Mouse (Mus musculus) retina, embryonic 14.5 days (tissue): ENCODE measurements around the gene Atp6v1b1.
A peak's percentile ranks its signal among the peaks of the same experiment; 100 is the strongest.

Source experiments
- DNase-seq: peaks from one replicate; pipeline ENCODE4 v3.0.0-alpha.2; 2015; ENCODE audit warnings: low spot score

Gene Atp6v1b1

DNA sequence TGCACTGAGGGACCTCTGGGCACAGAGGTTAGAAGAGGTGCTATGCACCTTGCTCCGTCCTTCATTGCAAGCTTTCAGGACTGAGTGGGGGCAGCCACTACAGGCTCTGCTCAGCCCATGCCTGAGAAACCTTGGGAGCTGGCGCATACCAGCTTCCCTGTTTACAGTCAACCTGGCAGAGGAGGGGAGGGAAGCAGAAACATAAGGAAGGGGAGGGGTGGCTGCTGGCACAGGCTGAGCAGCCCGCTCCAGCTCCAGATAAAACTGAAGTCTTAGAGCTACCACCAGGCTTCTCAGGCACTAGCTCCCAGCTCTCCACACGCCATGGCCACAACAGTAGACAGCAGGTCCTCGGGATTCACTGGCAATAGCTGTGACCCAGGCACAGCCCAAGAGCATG lies at the start of gene Atp6v1b1:
TSS of gene Atp6v1b1 (plus strand) at position 230 of the 400 bp plus-strand sequence.
- DNase-seq, result no peak

DNA sequence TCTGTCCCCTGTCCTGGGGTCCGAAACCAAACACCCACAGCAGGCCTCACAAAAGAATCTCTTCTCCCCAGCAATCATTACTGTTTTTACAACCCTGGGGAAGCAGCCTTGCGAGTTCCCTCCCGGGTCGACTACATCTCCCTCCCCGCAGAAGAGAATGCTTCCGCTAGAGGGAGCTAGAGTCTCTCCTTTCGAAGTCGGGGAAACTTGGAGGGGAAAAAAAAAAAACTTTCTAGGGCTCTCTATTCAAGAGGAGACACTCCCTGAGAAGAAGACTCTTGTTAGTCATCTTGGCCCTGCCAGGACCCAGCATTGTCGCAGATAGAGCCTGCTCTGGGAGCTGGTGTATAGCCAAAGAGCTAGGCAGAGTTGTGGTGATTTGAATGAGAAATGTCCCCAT lies 49.0 kb upstream of the Atp6v1b1 start:
- peak; percentile 93 for DNase-seq

DNA sequence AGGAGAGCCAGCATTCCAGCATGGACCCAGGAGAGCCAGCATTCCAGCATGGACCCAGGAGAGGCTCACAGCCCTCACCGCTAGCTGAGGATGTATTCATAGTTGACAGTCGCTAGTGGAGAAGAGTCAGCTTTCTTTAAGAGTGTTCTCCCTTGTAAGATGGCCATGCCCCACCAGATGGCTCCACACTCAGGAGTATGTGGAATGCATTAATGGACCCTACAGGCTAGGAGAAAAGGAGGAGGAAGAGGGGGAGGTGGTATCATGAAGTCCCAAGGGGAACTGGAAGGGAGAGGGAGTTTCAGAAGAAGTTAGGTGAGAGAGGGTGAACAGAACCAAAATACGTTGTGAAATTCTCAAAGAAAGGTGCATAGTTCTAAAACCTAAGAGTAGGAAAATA lies 47.1 kb upstream of the Atp6v1b1 start:
- peak; percentile 63 for DNase-seq

DNA sequence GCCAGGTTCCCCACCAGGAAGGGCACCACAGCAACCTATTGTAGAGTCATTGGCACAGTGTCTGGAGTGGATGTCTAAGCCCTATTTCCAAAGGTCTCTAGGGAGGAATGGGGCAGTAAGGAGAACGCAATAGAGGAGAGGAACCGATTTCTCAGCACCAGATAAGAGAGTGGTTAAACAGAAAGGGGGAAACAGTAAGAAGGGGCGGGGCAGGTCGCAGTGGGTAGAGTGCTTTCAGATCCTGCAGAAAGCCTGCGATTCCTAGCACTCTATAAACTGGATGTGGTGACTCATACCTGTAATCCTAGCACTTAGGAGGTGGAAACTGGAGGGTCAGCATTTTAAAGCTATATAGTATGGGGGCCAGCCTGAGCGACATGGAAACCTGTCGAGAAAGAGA lies 46.1 kb upstream of the Atp6v1b1 start:
- no peak for DNase-seq

DNA sequence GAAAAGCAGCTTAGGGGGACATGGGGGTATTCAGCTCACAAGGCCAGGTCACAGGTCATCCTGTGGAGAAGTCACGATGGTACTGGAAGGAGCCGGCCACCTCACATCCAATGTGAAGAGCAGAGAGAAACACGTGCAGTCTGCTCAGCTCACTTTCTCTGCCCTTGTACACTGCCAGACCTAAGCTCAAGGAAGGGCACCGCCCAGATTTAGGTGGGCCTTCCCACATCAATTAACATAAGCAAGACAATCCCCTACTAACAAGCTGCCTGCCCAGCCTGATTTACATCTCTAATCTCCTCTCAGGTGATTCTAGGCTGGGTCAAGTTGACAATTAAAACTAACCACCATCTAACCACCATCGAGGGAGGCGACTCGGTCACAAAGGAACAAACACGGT lies 44.9 kb upstream of the Atp6v1b1 start:
- DNase-seq, result peak; percentile 23

DNA sequence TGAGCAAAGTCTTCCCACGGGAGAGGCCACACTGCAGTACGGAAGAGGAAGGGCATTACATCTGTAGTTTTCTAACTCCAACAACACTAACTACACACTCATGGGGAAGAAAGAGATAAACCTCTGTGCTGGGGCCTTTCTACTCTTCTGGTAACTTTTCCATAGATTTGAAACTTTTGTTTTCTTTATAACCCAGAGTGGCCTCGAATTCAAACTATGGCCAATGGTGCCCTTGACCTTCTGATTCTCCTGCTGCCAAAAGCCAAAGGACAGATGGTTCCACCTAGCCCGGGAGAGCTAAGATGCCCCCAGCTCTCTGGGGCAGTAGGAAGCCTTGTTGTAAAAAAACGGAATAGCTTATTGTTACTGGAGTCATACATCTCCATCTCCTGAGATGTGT lies 42.8 kb upstream of the Atp6v1b1 start:
- no peak for DNase-seq

DNA sequence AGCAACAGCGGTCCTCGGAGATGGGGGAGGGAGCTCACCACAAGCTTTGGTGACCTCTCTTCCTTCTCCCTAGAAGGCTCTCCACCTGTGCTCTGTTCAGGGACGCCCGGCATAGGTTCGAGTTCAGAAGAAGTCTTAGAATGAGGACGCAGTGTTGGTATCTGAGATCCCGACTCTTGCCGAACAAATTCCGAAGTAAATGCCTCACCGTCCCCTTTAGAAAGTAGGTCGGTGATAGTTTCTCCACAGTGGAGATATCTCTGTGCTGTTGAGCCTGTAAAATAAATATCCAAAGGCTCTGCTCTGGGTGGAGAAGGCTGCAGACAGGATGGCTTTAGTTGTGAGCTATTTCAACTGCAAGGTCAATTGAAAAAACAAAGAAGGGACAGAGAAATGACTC lies 41.8 kb upstream of the Atp6v1b1 start:
- no peak for DNase-seq

DNA sequence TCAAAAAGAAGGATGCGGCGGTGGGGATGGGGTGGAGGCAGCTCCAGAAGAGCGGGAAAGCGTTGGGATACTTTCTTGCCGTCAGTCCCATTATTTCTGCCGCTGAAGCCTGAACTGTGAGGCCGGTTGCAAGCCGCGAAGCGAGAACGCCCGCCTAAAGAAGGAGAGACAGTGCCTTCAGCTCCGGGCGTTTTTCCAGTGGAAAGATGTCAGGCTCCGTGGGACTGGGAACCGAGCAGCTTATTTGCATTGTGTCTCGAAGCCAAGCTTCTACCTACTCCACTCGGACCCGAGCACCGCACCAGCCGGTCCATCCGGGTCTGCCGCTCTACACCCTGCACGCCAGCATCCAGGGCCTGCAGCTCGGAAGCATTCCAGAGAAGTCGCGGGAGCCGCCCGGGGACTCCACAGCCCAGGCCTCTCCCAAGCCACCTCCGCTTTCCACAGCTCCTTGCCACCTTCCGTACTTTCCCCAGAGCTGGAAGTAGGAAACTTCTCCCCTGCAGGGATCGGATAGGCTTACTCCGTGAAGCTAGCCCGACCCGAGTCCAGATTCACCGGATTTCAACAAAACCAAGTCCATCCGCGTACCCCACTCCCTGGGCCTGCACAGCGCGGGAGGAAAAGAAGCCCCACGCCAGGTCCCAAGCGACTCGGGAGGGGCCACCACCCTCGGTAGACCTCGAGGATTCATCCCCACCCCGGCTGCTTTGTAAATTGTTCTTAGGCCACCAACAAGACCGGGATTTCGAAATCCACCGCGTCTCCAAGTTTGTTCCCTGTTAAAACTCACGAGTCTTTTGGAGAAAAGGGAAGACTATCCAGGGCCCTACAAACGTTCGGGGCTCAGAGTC lies 40.4 kb upstream of the Atp6v1b1 start:
- DNase-seq, result no peak

DNA sequence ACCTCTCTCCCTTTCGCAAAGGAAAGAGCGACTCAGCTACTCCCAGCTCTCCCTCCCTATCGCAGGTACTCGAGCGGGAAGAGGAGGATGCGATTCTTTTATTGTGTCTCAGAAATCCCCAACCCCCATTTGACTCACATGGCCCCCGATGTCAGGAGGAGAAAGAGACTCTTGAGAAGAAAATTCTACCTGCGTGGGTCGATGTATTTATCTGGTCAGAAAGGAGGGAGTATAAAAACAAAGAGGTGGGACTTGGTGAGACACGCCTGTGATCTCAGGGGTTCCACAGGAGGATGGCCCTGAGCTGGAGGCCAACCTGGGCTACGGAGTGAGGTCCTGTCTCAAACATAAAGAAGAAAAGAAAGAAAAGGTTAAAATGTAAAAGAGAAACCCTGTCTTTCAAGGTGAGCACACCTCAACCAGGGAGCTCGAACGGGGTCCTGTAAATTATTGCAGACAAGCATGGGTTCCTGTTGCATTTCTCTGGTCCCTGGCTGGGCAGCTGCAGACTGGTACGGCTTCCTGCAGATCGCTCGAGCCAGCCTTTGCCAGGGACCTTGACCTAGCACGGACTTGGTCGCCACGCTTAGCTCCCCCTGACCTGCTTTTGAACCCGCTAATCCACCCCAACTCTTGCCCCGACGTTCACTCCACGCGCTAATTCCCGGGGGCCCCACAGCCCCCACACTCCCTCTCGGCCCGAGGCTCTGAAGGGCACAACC lies 39.6 kb upstream of the Atp6v1b1 start:
- no peak for DNase-seq

DNA sequence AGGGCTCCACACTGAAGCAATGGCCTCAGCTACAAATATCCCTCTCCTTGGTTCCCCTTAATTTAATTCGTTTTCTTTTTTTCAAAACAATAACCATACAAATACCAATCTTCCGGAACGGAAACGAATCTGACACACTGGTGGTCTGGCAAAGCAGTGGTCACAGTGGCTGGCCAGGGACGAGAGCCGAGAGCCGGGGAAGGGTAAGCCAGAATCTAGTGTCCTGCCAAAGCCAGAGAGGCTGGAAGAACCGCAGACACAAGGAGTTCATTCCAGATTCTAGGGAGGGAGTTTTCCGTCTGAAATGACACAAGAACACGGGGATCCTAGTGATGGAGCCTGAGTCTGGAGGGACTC lies 39.1 kb upstream of the Atp6v1b1 start:
- DNase-seq, result no peak

DNA sequence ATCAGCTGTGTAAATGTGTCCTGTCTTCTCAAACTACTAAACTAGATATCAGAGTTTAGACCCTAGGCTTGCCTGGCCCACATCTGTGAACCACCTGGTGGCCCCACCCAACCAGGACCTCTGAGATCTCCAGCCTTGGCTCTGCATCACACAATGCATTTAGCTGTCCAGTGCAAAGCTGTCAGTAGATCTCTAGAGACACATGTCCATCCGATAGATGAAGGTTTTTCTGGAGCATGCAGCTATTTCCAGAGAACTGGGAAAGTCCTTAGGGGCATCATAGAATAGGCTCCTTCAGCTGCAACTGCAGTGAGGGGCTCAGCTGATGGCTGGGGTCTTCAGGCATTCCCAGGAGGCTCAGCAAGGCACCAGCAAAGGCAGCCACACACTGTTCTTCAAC lies 38.5 kb upstream of the Atp6v1b1 start:
- DNase-seq, result no peak

DNA sequence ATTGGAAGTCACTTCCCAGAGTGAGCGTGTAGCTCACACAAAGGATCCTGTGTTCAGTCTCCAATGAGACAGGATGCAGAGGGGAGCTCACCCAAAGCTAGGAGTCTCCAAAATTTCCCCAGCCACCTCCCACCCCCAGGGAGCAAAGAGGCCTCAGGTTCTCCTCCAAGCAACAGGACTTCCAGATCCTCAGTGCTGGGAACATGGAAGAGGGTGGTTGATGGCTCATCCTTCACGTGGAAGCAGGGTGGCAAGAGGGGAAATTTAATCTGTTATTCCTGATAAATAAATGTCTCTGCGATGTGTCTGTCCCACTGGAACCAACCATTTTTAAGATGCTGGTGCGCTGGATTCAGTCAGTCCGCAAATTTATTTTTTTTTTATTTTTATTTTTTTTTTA lies 38.1 kb upstream of the Atp6v1b1 start:
- no peak for DNase-seq

DNA sequence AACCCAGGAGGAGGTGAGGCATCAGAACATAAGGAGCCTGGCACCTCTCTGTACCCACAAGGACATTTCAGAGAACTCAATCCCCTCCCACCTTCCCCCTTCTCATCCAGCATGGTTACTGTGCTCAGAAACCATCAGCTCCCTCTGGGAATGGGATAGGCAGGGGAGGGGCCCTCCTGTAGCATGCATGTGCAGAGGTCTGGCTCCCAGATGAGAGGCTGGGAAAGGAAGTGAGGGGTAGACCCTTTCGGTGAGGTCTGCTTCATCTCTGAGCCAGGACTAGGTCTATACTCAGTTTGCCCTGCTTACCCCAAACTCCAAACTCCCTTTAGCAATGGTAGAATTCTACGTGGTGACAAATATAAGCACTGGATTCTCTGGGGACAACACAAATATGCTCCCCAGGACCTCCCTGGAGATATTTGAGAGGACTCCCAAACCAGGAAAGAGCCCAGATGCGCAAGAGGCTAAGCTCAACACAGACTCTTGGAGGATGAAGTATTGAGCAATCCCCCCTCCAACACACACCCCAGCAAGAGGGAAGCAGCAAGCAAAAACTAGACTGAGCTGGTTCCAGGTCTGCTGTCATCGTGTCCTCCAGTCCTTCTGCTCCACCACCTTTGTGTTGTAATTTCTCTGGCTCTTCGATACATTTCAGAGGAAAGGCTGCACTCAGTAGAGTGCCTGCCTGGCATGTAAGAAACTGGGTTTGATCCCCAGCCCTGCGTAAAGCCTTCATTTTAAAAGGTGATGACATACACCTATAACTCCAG lies 34.9 kb upstream of the Atp6v1b1 start:
- DNase-seq, result no peak

DNA sequence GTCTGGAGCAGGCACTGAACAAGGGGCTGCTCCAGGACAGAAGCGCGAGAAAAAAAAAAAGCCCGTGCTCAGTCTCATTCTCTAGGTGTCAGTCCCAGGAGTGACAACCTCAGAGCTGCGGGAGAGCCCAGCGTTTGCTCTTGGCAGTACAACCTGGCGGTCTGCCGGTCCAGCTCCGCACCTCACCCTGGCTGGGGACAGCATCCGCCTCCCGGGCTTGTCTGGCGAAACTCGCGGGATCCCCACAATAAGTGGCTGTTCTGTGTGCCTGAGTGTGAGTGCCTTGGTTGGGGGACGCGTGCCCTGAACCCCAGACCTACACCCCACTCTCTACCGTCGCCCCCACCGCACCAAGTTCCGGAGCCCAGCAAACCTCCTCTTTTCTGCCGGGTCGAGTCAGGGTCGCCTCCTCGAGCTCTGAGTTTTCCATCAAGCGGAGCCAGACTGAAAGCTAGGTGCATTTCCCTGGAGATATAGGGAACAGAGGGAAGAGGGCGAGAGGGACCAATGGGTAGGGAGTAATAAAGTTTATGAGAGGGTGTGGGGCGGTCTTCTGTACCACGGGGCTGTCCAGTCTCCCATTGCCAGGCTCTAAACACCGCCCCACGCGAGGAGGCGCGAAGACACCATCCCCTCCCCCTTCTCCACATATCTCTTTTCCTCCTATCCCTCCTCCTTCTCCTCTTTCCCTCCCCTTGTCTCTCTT lies 32.3 kb upstream of the Atp6v1b1 start:
- no peak for DNase-seq

DNA sequence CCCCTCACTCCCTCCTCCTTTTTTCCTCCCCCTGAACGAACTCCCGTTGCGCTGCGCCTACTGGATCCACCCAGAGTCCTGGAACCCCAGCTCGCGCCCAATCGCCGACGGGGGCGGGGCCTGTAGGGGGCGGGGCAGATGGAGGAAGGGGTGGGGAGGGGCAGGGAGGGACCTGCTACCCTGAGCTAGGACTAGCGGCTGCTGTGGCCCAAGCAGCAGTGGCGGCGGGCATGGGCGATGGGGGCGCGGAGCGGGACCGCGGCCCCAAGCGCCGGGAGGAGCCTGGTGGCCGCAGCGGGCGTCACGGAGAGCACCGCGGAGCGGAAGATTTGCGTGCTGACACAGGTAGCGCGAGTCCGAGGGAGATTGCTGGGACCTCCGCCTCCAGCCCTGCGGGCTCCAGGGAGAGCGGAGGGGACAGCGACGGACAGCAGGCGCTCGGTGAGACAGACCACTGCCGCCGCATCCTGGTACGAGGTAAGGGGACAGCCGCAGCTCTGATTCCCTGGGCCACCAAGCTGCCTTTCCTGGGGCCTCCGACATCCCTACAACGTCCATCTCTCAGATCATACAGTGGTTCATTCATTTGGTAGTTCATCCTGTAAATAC lies 31.6 kb upstream of the Atp6v1b1 start, which contains the start of gene Vax2:
TSS of gene Vax2 (plus strand) at position 198 of the 609 bp plus-strand sequence.
- peak; percentile 92 for DNase-seq

DNA sequence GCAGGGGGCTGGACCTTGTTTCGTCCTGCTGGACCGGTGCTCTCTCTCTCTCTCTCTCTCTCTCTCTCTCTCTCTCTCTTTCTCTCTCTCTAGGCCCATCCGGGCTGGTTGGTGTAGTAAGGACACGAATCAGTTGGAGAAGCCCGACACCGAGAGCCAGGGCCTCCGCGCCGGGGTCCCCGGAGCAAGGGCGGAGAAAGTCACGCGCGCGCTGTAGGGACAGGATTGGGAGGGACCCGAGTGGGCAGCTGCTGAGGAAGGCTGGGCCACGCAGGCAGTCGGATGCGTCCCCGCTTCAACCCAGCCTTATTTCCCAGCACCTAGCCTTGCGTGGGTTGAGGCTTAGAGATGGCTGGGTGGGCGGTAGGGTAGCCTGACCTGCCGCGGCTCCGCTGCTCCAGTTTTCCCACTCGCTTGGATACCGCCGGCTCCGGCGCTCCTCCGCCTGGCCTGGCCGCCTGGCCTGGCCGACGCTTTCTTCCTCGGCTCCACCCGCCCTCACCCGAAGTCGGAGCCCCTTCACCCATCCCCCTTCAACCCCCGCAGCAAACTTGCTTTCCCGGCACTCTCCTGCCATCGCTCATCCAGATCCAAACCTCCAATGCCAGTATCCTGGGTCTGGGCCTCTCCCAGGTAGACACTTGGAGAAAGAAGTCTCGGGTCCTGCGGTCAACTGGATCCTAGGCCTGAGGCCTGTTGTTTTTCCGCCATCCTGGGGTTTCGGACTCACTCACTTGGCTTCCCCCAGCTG lies 30.9 kb upstream of the Atp6v1b1 start:
- DNase-seq, result no peak

DNA sequence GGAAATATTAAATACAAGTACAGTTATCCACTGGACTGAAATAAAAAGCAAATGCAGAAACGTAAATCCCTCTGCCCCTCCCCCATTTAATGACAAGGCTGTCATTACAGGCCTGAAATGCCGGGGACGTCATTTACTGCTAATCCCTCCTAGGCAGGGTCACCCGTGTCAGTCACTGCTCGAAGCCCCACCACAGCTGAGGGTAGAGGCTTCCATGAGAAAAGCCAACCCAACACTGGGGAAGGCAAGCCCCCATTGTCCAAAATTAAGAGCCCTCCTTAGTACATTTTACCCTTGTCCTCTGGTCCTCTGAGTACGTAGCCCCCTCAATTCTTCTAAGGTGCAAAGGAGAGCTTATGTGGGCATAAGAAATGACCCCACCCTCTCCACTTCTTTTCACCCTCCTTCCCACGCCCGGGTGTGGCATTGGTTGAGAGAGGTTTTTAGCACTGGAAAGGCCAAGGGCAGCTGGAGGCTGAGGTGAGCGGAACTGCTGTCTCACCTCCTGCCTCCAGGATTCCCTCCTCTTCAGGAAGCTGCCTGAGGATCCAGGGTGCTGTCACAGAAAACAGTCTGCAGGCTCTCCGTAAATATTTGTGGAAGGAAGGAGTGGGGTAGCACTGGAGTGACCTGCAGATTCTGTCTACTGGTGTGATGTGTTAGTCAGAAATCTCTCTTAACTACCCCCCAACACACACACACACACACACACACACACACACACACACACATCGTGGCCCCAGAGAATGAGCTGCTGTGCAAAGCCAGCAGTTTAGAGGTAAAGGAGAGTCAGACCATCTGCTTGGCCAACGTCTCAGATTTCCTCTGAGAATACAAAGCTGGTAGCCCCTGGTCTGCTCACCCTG lies 29.3 kb upstream of the Atp6v1b1 start:
- DNase-seq, result no peak

DNA sequence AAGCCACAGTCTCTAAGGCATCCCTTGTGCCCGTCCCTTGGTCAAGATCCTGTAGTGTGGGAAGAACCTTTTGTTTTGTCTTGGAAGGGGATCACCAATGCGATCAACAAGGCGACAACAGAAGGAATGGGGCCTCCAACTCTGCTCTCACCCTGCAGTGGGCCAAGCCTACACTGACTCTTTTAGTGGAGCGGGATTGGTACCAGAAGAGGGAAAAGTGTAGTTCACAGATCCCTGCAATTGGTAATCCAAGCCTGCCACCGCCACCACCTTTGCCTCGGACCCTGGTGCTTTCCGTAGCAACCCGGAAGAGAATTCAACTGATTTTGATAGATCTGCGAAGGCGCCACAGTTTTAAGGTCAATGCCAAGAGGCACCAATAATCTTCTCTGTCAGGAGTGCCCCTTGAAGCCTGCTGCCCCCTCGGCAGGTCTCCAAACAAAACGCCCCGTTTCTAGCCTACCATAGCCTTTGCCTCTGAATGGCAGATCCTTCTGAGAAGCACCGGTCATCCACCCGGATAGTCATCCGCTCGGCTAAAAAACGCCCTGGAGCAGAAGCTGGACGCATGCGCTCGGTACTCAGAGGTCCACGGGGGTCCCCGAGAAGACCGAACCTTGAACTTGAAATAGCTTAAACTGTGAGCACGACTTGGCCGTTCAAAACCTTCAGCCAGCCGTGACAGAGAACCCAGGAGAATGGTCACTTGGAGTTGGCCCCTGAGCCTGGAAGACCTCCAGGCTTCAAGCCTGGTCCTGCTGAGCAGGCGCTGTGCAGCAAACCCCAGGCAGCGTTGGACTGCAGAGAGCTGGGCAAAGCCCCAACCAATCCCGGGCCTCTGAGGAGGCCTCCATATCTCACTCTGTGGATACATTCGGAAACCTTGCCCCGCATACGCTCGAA lies 28.3 kb upstream of the Atp6v1b1 start:
- DNase-seq, result no peak
